In genomic region chr14:50925111-50925920, GRCm38 (mm10) we compare ENCODE assay signal across 8 mouse cellular contexts. TPM values are rescaled to one million over a fixed set of nuclear protein-coding genes. Genes with fewer than 3 reads are reported as not detected.
DNase-seq lines count a peak whose midpoint lies in the region; ATAC-seq and TF ChIP-seq lines count a peak whose summit lies in the region.

No protein-coding gene starts in this region.

- no peaks in the 10 kb centered on the region for H3K9me3 ChIP-seq in intestine, postnatal 0 days (ENCODE audit: control insufficient read depth)
- no peaks in the 10 kb centered on the region for H3K9me3 ChIP-seq in neural tube, embryonic 11.5 days (ENCODE audit: control insufficient read depth, low read length)

- H3K36me3 ChIP-seq in C2C12 (ENCODE audit: control insufficient read depth, insufficient read depth), result peaks cover 39% of the 10 kb centered on the region
- peaks cover 30% of the 10 kb centered on the region for H3K36me3 ChIP-seq in intestine, postnatal 0 days (ENCODE audit: control insufficient read depth, insufficient read depth)
- peaks cover 13% of the 10 kb centered on the region for H3K36me3 ChIP-seq in neural tube, embryonic 11.5 days (ENCODE audit: control insufficient read depth, insufficient read depth, low read length)

- peak overlapping the region; percentile 96 for H3K4me2 ChIP-seq in intestine, postnatal 0 days (replicated peaks; ENCODE audit: low read depth)
- peak overlapping the region; percentile 77 for H3K4me2 ChIP-seq in neural tube, embryonic 11.5 days (ENCODE audit: low read depth)

- ATAC-seq in intestine, postnatal 0 days, result peak; percentile 42
- ATAC-seq in neural tube, embryonic 11.5 days (ENCODE audit: insufficient read depth, low FRiP score, low TSS enrichment), result peak; percentile 49

- peak overlapping the region; percentile 82 for H3K4me3 ChIP-seq in C2C12 (ENCODE audit: insufficient read depth, poor library complexity, severe bottlenecking)
- peak overlapping the region; percentile 45 for H3K4me3 ChIP-seq in embryonic fibroblast, embryonic 13.5 days (ENCODE audit: insufficient read depth, low read length)
- peak overlapping the region; percentile 76 for H3K4me3 ChIP-seq in intestine, postnatal 0 days (ENCODE audit: low read depth, low read length)
- H3K4me3 ChIP-seq in neural tube, embryonic 11.5 days (ENCODE audit: low read depth, low read length), result peak overlapping the region; percentile 84

- peak overlapping the region; percentile 94 for H3ac ChIP-seq in C2C12 (ENCODE audit: control insufficient read depth, insufficient read length, low read depth)

- under 1% methylated on average over 32 of the region's 38 CpGs for WGBS in intestine, postnatal 0 days
- WGBS in neural tube, embryonic 11.5 days, result 2% methylated on average over 38 of the region's 38 CpGs

- H3K4me1 ChIP-seq in embryonic fibroblast, embryonic 13.5 days (ENCODE audit: control insufficient read depth, insufficient read depth, low read length), result peaks cover 4% of the 10 kb centered on the region; the same call in 1 of the 2 replicates
- H3K4me1 ChIP-seq in intestine, postnatal 0 days (replicated peaks; ENCODE audit: control insufficient read depth, insufficient read depth, low read length), result no peaks in the 10 kb centered on the region
- H3K4me1 ChIP-seq in neural tube, embryonic 11.5 days (ENCODE audit: control insufficient read depth, insufficient read depth, low read length), result peaks cover 7% of the 10 kb centered on the region

- no peaks in the 10 kb centered on the region for H3K27me3 ChIP-seq in C2C12 (ENCODE audit: control insufficient read depth, insufficient read depth, insufficient read length)
- no peaks in the 10 kb centered on the region for H3K27me3 ChIP-seq in intestine, postnatal 0 days (replicated peaks; ENCODE audit: control insufficient read depth, insufficient read depth, low read length)
- H3K27me3 ChIP-seq in neural tube, embryonic 11.5 days (ENCODE audit: control insufficient read depth, insufficient read depth, low read length), result no peaks in the 10 kb centered on the region

- peak overlapping the region; percentile 85 for H3K27ac ChIP-seq in embryonic fibroblast, embryonic 13.5 days (ENCODE audit: insufficient read depth, low read length)
- H3K27ac ChIP-seq in intestine, postnatal 0 days (ENCODE audit: low read depth, low read length), result peak overlapping the region; percentile 94
- peak overlapping the region; percentile 85 for H3K27ac ChIP-seq in neural tube, embryonic 11.5 days (ENCODE audit: low read depth, low read length)

- H3K79me2 ChIP-seq in C2C12 (ENCODE audit: control insufficient read depth, insufficient read depth), result peaks cover 71% of the 10 kb centered on the region

- TF ChIP-seq CTCF in C2C12 (IDR thresholded peaks at IDR 0.05; ENCODE audit: control insufficient read depth, insufficient read depth, insufficient read length), result no peak
- no peak for TF ChIP-seq CTCF in embryonic fibroblast, embryonic 13.5 days (IDR thresholded peaks at IDR 0.05; ENCODE audit: borderline replicate concordance, insufficient read depth, low read length)
- no peak for TF ChIP-seq CTCF in intestine, postnatal 0 days (IDR thresholded peaks at IDR 0.05; ENCODE audit: low read depth)

- DNase-seq in cerebellum, adult 11-12 months, result peak; percentile 29
- no peak for DNase-seq in cerebellum, postnatal 25 days
- no peak for DNase-seq in neural tube, embryonic 11.5 days (ENCODE audit: low spot score)
- DNase-seq in urinary bladder, postnatal 4 days (ENCODE audit: low spot score in 2 of 2), result no peak
- no peak for DNase-seq in layer of hippocampus, postnatal 25 days (ENCODE audit: extremely low spot score in 1 of 2, low spot score in 1 of 2)

- H3K79me3 ChIP-seq in C2C12 (ENCODE audit: low read depth), result peaks cover 48% of the 10 kb centered on the region

- no peak for TF ChIP-seq POLR2A in embryonic fibroblast, embryonic 13.5 days (IDR thresholded peaks at IDR 0.05; ENCODE audit: low read depth, low read length)

- H3K9ac ChIP-seq in intestine, postnatal 0 days (ENCODE audit: low read depth, low read length), result peak overlapping the region; percentile 76
- H3K9ac ChIP-seq in neural tube, embryonic 11.5 days (ENCODE audit: low read length), result peak overlapping the region; percentile 93

TF ChIP-seq in C2C12, 6 proteins besides CTCF, POLR2A, EP300 and RAD21:
- TF ChIP-seq MYOG (IDR thresholded peaks at IDR 0.05; ENCODE audit: control insufficient read depth, extremely low read depth, insufficient read length) (no peak), MAX (IDR thresholded peaks at IDR 0.05) (no peak), FOSL1 (IDR thresholded peaks at IDR 0.05; ENCODE audit: insufficient read depth, low read length, poor library complexity, severe bottlenecking) (no peak), MYOD1 (IDR thresholded peaks at IDR 0.05; ENCODE audit: control insufficient read depth, insufficient read length, low read depth) (no peak), CEBPB (IDR thresholded peaks at IDR 0.05; ENCODE audit: low read depth) (no peak), USF1 (IDR thresholded peaks at IDR 0.05; ENCODE audit: low read depth) (no peak)

RNA-seq across cellular contexts. Expression of gene Apex1, which starts 0.5 kb away (rescaled TPM):
- 289 TPM for polyA plus RNA-seq in C2C12 (2012; fragmentation: generic; extraction: Trizol)
- polyA plus RNA-seq in embryonic fibroblast, embryonic 13.5 days (2011; ENCODE audit: insufficient read length, low read depth, missing spikeins), result 62.4 and 68.1 TPM in 2 replicates
- polyA plus RNA-seq in intestine, postnatal 0 days (2015; fragmentation: Nextera tagmentation; extraction: Ambion mirVana), result 71.0 and 74.1 TPM in 2 replicates
- polyA plus RNA-seq in neural tube, embryonic 11.5 days (2014; fragmentation: Nextera tagmentation; extraction: Ambion mirVana), result 330 and 340 TPM in 2 replicates
- total RNA-seq in layer of hippocampus, postnatal 25 days (2021), result 10 to 100 TPM; 67.4 to 75.4 TPM

RNA-seq across cellular contexts. Expression of gene Osgep, which starts 0.6 kb away (rescaled TPM):
- polyA plus RNA-seq in C2C12 (2012; fragmentation: generic; extraction: Trizol), result 54.5 TPM
- polyA plus RNA-seq in embryonic fibroblast, embryonic 13.5 days (2011; ENCODE audit: insufficient read length, low read depth, missing spikeins), result 30.5 and 38.8 TPM in 2 replicates
- 56.8 and 57.8 TPM in 2 replicates for polyA plus RNA-seq in intestine, postnatal 0 days (2015; fragmentation: Nextera tagmentation; extraction: Ambion mirVana)
- 164 and 172 TPM in 2 replicates for polyA plus RNA-seq in neural tube, embryonic 11.5 days (2014; fragmentation: Nextera tagmentation; extraction: Ambion mirVana)
- total RNA-seq in layer of hippocampus, postnatal 25 days (2021), result 10 to 100 TPM; 34.6 to 37.0 TPM

RNA-seq across cellular contexts. Expression of gene Pip4p1, which starts 5.3 kb away (rescaled TPM):
- polyA plus RNA-seq in C2C12 (2012; fragmentation: generic; extraction: Trizol), result 93.6 TPM
- 66.4 and 69.5 TPM in 2 replicates for polyA plus RNA-seq in embryonic fibroblast, embryonic 13.5 days (2011; ENCODE audit: insufficient read length, low read depth, missing spikeins)
- 51.2 and 51.4 TPM in 2 replicates for polyA plus RNA-seq in intestine, postnatal 0 days (2015; fragmentation: Nextera tagmentation; extraction: Ambion mirVana)
- 59.4 and 68.4 TPM in 2 replicates for polyA plus RNA-seq in neural tube, embryonic 11.5 days (2014; fragmentation: Nextera tagmentation; extraction: Ambion mirVana)
- 10 to 100 TPM; 85.3 to 88.8 TPM for total RNA-seq in layer of hippocampus, postnatal 25 days (2021)

RNA-seq across cellular contexts. Expression of gene Pnp, which starts 5.6 kb away (rescaled TPM):
- 67.0 TPM for polyA plus RNA-seq in C2C12 (2012; fragmentation: generic; extraction: Trizol)
- 64.5 and 79.4 TPM in 2 replicates for polyA plus RNA-seq in embryonic fibroblast, embryonic 13.5 days (2011; ENCODE audit: insufficient read length, low read depth, missing spikeins)
- 138 and 143 TPM in 2 replicates for polyA plus RNA-seq in intestine, postnatal 0 days (2015; fragmentation: Nextera tagmentation; extraction: Ambion mirVana)
- 55.9 and 56.5 TPM in 2 replicates for polyA plus RNA-seq in neural tube, embryonic 11.5 days (2014; fragmentation: Nextera tagmentation; extraction: Ambion mirVana)
- 10 to 100 TPM; 13.0 to 17.4 TPM for total RNA-seq in layer of hippocampus, postnatal 25 days (2021)

RNA-seq across cellular contexts. Expression of gene Gm49342, which starts 19.0 kb away (rescaled TPM):
- polyA plus RNA-seq in C2C12 (2012; fragmentation: generic; extraction: Trizol), result 27.3 TPM
- polyA plus RNA-seq in embryonic fibroblast, embryonic 13.5 days (2011; ENCODE audit: insufficient read length, low read depth, missing spikeins), result 22.3 and 51.1 TPM in 2 replicates
- polyA plus RNA-seq in intestine, postnatal 0 days (2015; fragmentation: Nextera tagmentation; extraction: Ambion mirVana), result not detected in 2 replicates
- polyA plus RNA-seq in neural tube, embryonic 11.5 days (2014; fragmentation: Nextera tagmentation; extraction: Ambion mirVana), result not detected in 2 replicates
- total RNA-seq in layer of hippocampus, postnatal 25 days (2021), result 10 to 100 TPM in 1 of 2 experiments, 1 to 10 TPM in 1; 8.9 to 14.9 TPM
